Mouse (Mus musculus): ENCODE results near the gene Krt6a. TPM values are rescaled to one million over a fixed set of nuclear protein-coding genes. Genes with fewer than 3 reads are reported as not detected.

The Krt6a gene
- polyA plus RNA-seq (2015; fragmentation: Nextera tagmentation; extraction: Ambion mirVana) = 2.0 and 4.7 TPM in 2 replicates

DNA sequence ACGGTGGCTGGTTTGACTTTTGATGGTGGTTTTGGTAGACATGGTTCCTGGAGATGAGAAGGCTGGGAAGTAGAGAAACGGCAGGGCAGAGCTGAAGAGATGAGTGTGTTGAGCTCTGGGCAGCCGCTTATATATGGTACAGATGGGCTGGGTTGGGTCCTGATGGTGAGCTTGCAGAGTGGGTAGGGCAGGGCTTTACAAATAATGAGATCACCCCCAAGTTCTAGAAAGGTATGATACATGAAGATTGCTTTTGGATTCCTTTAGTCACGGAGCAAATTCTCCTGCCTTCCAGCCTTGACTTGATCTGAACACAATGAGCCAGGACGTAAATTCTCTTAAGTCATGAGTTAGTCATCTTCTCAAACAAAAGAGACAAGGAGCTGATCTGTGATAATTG lies at the start of gene Krt6a:
Gene Krt6a, minus strand, starts transcription at position 101 of the 400 bp plus-strand sequence.

DNA sequence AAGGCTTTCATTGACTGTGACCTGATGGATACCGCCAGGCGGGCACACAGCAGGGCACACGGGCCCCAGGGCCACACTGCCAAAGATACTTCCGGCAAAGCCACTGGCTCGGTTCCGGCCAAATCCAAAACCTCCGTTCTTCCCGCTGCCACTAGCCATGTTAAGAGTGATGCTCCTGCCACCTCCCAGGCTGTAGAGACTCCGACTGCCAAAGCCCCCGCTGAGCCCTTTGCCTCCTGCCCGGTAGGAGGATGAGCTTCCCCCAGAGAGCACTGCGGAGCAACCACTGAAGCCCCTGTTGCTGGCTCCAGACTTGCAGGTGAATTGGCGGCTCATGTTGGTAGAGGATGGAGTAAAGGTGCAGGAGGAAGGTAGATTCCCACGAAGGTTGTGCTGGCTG lies 48.6 kb upstream of the Krt6a start, which contains the start of gene Krt71:
Gene Krt71, minus strand, starts transcription at position 399 of the 400 bp plus-strand sequence.

DNA sequence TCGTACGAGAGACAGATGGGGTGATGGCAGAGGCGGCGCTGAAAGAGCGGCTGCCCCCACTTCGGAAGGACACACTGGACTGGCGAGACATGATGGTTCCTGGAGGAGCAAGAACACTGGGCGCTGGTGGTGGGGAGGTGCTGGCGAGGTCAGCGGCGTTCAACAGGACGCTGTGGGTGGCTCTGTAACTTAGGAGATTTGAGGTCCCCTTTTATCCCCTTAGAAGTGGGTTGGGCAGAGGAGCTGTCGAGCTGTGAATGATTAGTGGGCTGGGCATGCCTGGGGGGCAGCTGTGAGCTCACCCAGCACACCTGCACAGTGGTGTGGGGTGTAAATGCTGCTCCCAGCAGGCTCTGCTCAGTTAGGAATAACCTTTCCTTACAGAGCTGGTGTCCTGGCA lies 18.6 kb upstream of the Krt6a start, which contains the start of gene Krt5:
Gene Krt5, minus strand, starts transcription at position 179 of the 400 bp plus-strand sequence.

DNA sequence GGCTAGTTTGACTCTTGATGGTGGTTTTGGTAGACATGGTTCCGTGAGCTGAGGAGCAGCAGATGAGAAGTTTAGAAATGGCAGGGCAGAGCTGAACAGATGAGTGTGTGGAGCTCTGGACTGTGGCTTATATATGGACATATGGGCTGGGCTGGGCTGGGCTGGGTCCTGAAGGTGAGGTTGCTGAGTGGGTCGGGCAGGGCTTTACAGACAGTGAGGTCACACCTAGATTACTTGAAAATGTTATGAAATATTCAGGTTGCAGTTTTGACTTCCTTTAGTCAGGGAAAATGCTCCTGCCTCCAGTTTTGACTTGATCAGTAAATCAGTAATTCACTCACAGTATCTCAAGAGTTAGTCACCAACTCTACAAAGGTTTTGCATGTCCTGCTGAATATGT lies 13.9 kb downstream of the Krt6a start, which contains the start of gene Krt6b:
Gene Krt6b, minus strand, starts transcription at position 101 of the 400 bp plus-strand sequence.

DNA sequence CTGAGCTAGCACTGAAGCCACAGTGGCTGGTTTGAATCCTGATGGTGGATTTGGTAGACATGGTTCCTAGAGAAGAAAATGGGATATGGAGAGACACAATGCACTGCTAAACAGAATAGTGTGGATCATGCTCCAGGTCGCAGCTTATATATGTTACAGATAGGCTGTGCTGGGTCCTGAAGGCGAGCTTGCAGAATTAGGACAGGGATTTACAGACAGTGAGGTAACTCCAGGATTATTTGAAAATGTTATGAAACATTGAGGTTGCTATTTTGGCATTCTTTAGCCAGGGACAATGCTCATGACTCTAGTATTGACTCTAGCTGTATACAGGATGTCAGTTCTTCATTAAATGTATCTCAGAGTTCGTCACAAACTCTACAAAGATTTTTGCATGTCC lies 46.8 kb downstream of the Krt6a start, which contains the start of gene Gm5478:
Gene Gm5478, minus strand, starts transcription at position 101 of the 400 bp plus-strand sequence.

Small RNAs within 50 kb of the gene (microRNA-seq; reads per million reads assigned to microRNA genes)
- gene Gm44323 (not detected), gene Gm44342 (not detected), gene Gm44383 (not detected), gene Gm44479 (not detected)

Other genes with a start within 250 kb of the Krt6a start
- not detected in 2 replicates for gene Krt88, start 246.6 kb downstream of the Krt6a start, polyA plus RNA-seq (2015; fragmentation: Nextera tagmentation; extraction: Ambion mirVana)
- not detected in 2 replicates for gene Krt81, start 230.6 kb downstream of the Krt6a start, polyA plus RNA-seq (2015; fragmentation: Nextera tagmentation; extraction: Ambion mirVana)
- not detected in 2 replicates for gene Krt86, start 220.8 kb downstream of the Krt6a start, polyA plus RNA-seq (2015; fragmentation: Nextera tagmentation; extraction: Ambion mirVana)
- gene Krt83, start 202.8 kb downstream of the Krt6a start, polyA plus RNA-seq (2015; fragmentation: Nextera tagmentation; extraction: Ambion mirVana) = 0.51 TPM in 1 of 2 replicates, not detected in the other
- not detected in 2 replicates for gene Gm49425, start 177.0 kb downstream of the Krt6a start, polyA plus RNA-seq (2015; fragmentation: Nextera tagmentation; extraction: Ambion mirVana)
- 0.06 TPM in 1 of 2 replicates, not detected in the other for gene Krt84, start 161.5 kb downstream of the Krt6a start, polyA plus RNA-seq (2015; fragmentation: Nextera tagmentation; extraction: Ambion mirVana)
- gene Krt82, start 143.6 kb downstream of the Krt6a start, polyA plus RNA-seq (2015; fragmentation: Nextera tagmentation; extraction: Ambion mirVana) = not detected in 2 replicates
- gene Krt90, start 131.4 kb downstream of the Krt6a start, polyA plus RNA-seq (2015; fragmentation: Nextera tagmentation; extraction: Ambion mirVana) = 0.43 and 1.2 TPM in 2 replicates
- 0.04 and 0.13 TPM in 2 replicates for gene Krt75, start 120.4 kb downstream of the Krt6a start, polyA plus RNA-seq (2015; fragmentation: Nextera tagmentation; extraction: Ambion mirVana)
- gene Gm5414, start 66.1 kb downstream of the Krt6a start, polyA plus RNA-seq (2015; fragmentation: Nextera tagmentation; extraction: Ambion mirVana) = not detected in 2 replicates
- gene Gm5478, start 46.9 kb downstream of the Krt6a start, polyA plus RNA-seq (2015; fragmentation: Nextera tagmentation; extraction: Ambion mirVana) = not detected in 2 replicates
- gene Krt6b, start 14.0 kb downstream of the Krt6a start, polyA plus RNA-seq (2015; fragmentation: Nextera tagmentation; extraction: Ambion mirVana) = 0.21 TPM in 1 of 2 replicates, not detected in the other
- gene Krt5, start 18.6 kb upstream of the Krt6a start, polyA plus RNA-seq (2015; fragmentation: Nextera tagmentation; extraction: Ambion mirVana) = 247 and 260 TPM in 2 replicates
- gene Krt71, start 48.8 kb upstream of the Krt6a start, polyA plus RNA-seq (2015; fragmentation: Nextera tagmentation; extraction: Ambion mirVana) = not detected in 2 replicates
- not detected in 2 replicates for gene Krt72, start 92.2 kb upstream of the Krt6a start, polyA plus RNA-seq (2015; fragmentation: Nextera tagmentation; extraction: Ambion mirVana)
- not detected in 2 replicates for gene Krt73, start 108.0 kb upstream of the Krt6a start, polyA plus RNA-seq (2015; fragmentation: Nextera tagmentation; extraction: Ambion mirVana)
- not detected in 2 replicates for gene Krt2, start 123.9 kb upstream of the Krt6a start, polyA plus RNA-seq (2015; fragmentation: Nextera tagmentation; extraction: Ambion mirVana)
- 0.80 and 1.2 TPM in 2 replicates for gene Krt1, start 156.5 kb upstream of the Krt6a start, polyA plus RNA-seq (2015; fragmentation: Nextera tagmentation; extraction: Ambion mirVana)
- 0.08 TPM in 1 of 2 replicates, not detected in the other for gene Krt77, start 175.4 kb upstream of the Krt6a start, polyA plus RNA-seq (2015; fragmentation: Nextera tagmentation; extraction: Ambion mirVana)
- gene Krt76, start 198.6 kb upstream of the Krt6a start, polyA plus RNA-seq (2015; fragmentation: Nextera tagmentation; extraction: Ambion mirVana) = not detected in 2 replicates
- gene Krt4, start 230.4 kb upstream of the Krt6a start, polyA plus RNA-seq (2015; fragmentation: Nextera tagmentation; extraction: Ambion mirVana) = 113 and 146 TPM in 2 replicates
- 0.47 and 0.71 TPM in 2 replicates for gene Krt79, start 246.0 kb upstream of the Krt6a start, polyA plus RNA-seq (2015; fragmentation: Nextera tagmentation; extraction: Ambion mirVana)